ENCODE assay signal across 8 mouse cellular contexts in the genomic region with DNA sequence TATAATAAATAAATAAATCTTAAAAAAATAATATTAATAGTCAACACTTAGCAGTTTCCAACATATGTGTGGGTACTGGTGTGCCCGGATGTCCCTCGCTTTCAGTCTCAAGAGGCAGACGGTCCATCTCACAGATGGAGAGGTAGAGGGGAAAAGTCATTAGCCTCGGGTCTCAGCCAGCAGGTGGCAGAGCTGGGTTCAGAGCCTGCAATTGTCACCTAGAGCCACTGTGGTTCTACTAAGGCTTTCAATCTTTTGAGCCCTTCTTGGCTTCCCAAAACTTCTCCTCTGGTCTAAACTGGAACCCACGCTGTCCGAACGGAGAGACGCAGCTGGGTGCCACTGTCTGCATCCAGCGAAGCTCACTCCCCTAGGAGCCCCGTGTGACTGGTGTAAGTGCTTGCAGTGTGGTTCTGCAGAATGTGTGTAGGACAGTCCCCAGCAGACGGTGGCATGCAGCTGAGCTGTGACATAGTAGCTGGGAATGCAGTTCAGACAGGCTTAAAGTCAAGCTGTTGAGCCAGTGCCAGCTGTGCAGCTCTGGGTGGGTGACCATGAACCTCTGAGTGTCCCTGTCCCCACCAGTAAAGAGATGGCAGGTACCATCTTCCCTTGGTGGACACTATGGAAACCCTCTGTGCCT. TPM values are rescaled to one million over a fixed set of nuclear protein-coding genes. Genes with fewer than 3 reads are reported as not detected.
A peak's percentile ranks its signal among the peaks of the same experiment; 100 is the strongest.
DNase-seq lines count a peak whose midpoint lies in the region; ATAC-seq and TF ChIP-seq lines count a peak whose summit lies in the region.

No protein-coding gene starts in this region.

- ATAC-seq in intestine, postnatal 0 days: no peak
- no peak for ATAC-seq in intestine, embryonic 15.5 days
- ATAC-seq in heart, postnatal 0 days (ENCODE audit: insufficient read depth, low read depth): peak; percentile 62
- peak; percentile 39; the same call in 1 of the 2 replicates for ATAC-seq in midbrain, embryonic 12.5 days (ENCODE audit: low FRiP score, low read depth)

- H3K27me3 ChIP-seq in intestine, postnatal 0 days (replicated peaks; ENCODE audit: control insufficient read depth, insufficient read depth, low read length): no peaks in the 10 kb centered on the region
- no peaks in the 10 kb centered on the region for H3K27me3 ChIP-seq in intestine, embryonic 15.5 days (replicated peaks)
- H3K27me3 ChIP-seq in heart, postnatal 0 days (ENCODE audit: control insufficient read depth, insufficient read depth, low read length): no peaks in the 10 kb centered on the region
- peaks cover 8% of the 10 kb centered on the region; the same call in 1 of the 2 replicates for H3K27me3 ChIP-seq in midbrain, embryonic 12.5 days

- peak; percentile 24 for DNase-seq in 416B (ENCODE audit: low read depth)
- DNase-seq in brain, adult 2 months (ENCODE audit: low read depth, low spot score): peak; percentile 68
- DNase-seq in heart, postnatal 0 days (ENCODE audit: low spot score): peak; percentile 49
- DNase-seq in c-Kit-positive CD71-positive TER-119-positive erythroid progenitor cells, embryonic 14.5 days (ENCODE audit: low spot score): no peak
- DNase-seq in urinary bladder, adult 18-20 months (ENCODE audit: low spot score in 2 of 2): no peak

- peak; percentile 58 for TF ChIP-seq CTCF in intestine, postnatal 0 days (IDR thresholded peaks at IDR 0.05; ENCODE audit: low read depth)
- TF ChIP-seq CTCF in heart, postnatal 0 days (IDR thresholded peaks at IDR 0.05; ENCODE audit: low read depth): peak; percentile 44

- H3K36me3 ChIP-seq in intestine, postnatal 0 days (ENCODE audit: control insufficient read depth, insufficient read depth): no peaks in the 10 kb centered on the region
- H3K36me3 ChIP-seq in intestine, embryonic 15.5 days: no peaks in the 10 kb centered on the region
- no peaks in the 10 kb centered on the region for H3K36me3 ChIP-seq in heart, postnatal 0 days (replicated peaks; ENCODE audit: control insufficient read depth, insufficient read depth, low read length)
- no peaks in the 10 kb centered on the region for H3K36me3 ChIP-seq in midbrain, embryonic 12.5 days

- WGBS in intestine, postnatal 0 days: 54% methylated on average over 11 of the region's 11 CpGs
- WGBS in intestine, embryonic 15.5 days: 65% methylated on average over 11 of the region's 11 CpGs
- 46% methylated on average over 11 of the region's 11 CpGs for WGBS in heart, postnatal 0 days
- WGBS in midbrain, embryonic 12.5 days: 67% methylated on average over 11 of the region's 11 CpGs

- no peak overlapping the region for H3K4me3 ChIP-seq in intestine, postnatal 0 days (ENCODE audit: low read depth, low read length)
- H3K4me3 ChIP-seq in intestine, embryonic 15.5 days (replicated peaks): no peak overlapping the region
- H3K4me3 ChIP-seq in heart, postnatal 0 days (ENCODE audit: low read depth, low read length): no peak overlapping the region
- no peak overlapping the region for H3K4me3 ChIP-seq in midbrain, embryonic 12.5 days

- H3K27ac ChIP-seq in intestine, postnatal 0 days (ENCODE audit: low read depth, low read length): no peak overlapping the region
- H3K27ac ChIP-seq in intestine, embryonic 15.5 days: no peak overlapping the region
- H3K27ac ChIP-seq in heart, postnatal 0 days (ENCODE audit: low read depth): peak overlapping the region; percentile 89
- 0 out of 2 replicates have a peak overlapping the region, but pooled peaks have one; percentile 43 for H3K27ac ChIP-seq in midbrain, embryonic 12.5 days (replicated peaks)

- H3K4me1 ChIP-seq in intestine, postnatal 0 days (replicated peaks; ENCODE audit: control insufficient read depth, insufficient read depth, low read length): no peaks in the 10 kb centered on the region
- no peaks in the 10 kb centered on the region for H3K4me1 ChIP-seq in intestine, embryonic 15.5 days (replicated peaks)
- H3K4me1 ChIP-seq in heart, postnatal 0 days (ENCODE audit: control insufficient read depth, insufficient read depth): peaks cover 22% of the 10 kb centered on the region
- peaks cover 17% of the 10 kb centered on the region for H3K4me1 ChIP-seq in midbrain, embryonic 12.5 days

- H3K9me3 ChIP-seq in intestine, postnatal 0 days (ENCODE audit: control insufficient read depth): no peaks in the 10 kb centered on the region
- H3K9me3 ChIP-seq in intestine, embryonic 15.5 days: no peaks in the 10 kb centered on the region
- no peaks in the 10 kb centered on the region for H3K9me3 ChIP-seq in heart, postnatal 0 days (replicated peaks; ENCODE audit: control insufficient read depth, low read length)
- no peaks in the 10 kb centered on the region for H3K9me3 ChIP-seq in midbrain, embryonic 12.5 days

- no peak overlapping the region for H3K4me2 ChIP-seq in intestine, postnatal 0 days (replicated peaks; ENCODE audit: low read depth)
- no peak overlapping the region for H3K4me2 ChIP-seq in intestine, embryonic 15.5 days (replicated peaks)
- no peak overlapping the region for H3K4me2 ChIP-seq in heart, postnatal 0 days (ENCODE audit: low read depth, low read length)
- no peak overlapping the region for H3K4me2 ChIP-seq in midbrain, embryonic 12.5 days (replicated peaks)

- TF ChIP-seq EP300 in heart, postnatal 0 days (IDR thresholded peaks at IDR 0.05; ENCODE audit: low read depth): no peak

- no peak overlapping the region for H3K9ac ChIP-seq in intestine, postnatal 0 days (ENCODE audit: low read depth, low read length)
- H3K9ac ChIP-seq in intestine, embryonic 15.5 days: no peak overlapping the region
- H3K9ac ChIP-seq in heart, postnatal 0 days (replicated peaks; ENCODE audit: low read depth, low read length): no peak overlapping the region
- H3K9ac ChIP-seq in midbrain, embryonic 12.5 days (replicated peaks): no peak overlapping the region

RNA-seq across cellular contexts. Expression of gene Dlgap4, which starts 29.2 kb away (rescaled TPM):
- 37.5 and 43.1 TPM in 2 replicates for polyA plus RNA-seq in intestine, postnatal 0 days (2015; fragmentation: Nextera tagmentation; extraction: Ambion mirVana)
- polyA plus RNA-seq in intestine, embryonic 15.5 days (2015; fragmentation: Nextera tagmentation; extraction: Ambion mirVana): 54.3 and 54.6 TPM in 2 replicates
- 58.5 and 68.6 TPM in 2 replicates for total RNA-seq in heart, postnatal 0 days (2014; rRNA removed; ENCODE audit: low replicate concordance)
- polyA plus RNA-seq in heart, postnatal 0 days (2015; fragmentation: Nextera tagmentation; extraction: Ambion mirVana): 45.7 and 51.3 TPM in 2 replicates
- 190 and 195 TPM in 2 replicates for polyA plus RNA-seq in midbrain, embryonic 12.5 days (2016; fragmentation: Nextera tagmentation; extraction: Ambion mirVana)

RNA-seq across cellular contexts. Expression of gene Aar2, which starts 36.9 kb away (rescaled TPM):
- polyA plus RNA-seq in intestine, postnatal 0 days (2015; fragmentation: Nextera tagmentation; extraction: Ambion mirVana): 25.4 and 30.1 TPM in 2 replicates
- polyA plus RNA-seq in intestine, embryonic 15.5 days (2015; fragmentation: Nextera tagmentation; extraction: Ambion mirVana): 31.3 and 31.6 TPM in 2 replicates
- total RNA-seq in heart, postnatal 0 days (2014; rRNA removed; ENCODE audit: low replicate concordance): 26.7 and 36.2 TPM in 2 replicates
- polyA plus RNA-seq in heart, postnatal 0 days (2015; fragmentation: Nextera tagmentation; extraction: Ambion mirVana): 18.7 and 19.4 TPM in 2 replicates
- 41.2 and 46.0 TPM in 2 replicates for polyA plus RNA-seq in midbrain, embryonic 12.5 days (2016; fragmentation: Nextera tagmentation; extraction: Ambion mirVana)

Comparison
In these comparisons a context has a peak if more than half of its experiments do, and no peak if none do; other contexts are left out.
1. ATAC-seq: peak in heart, postnatal 0 days (single experiment) and midbrain, embryonic 12.5 days (single experiment); none in intestine, postnatal 0 days (single experiment) and intestine, embryonic 15.5 days (single experiment).
2. H3K27ac ChIP-seq: peak in heart, postnatal 0 days (single experiment) and midbrain, embryonic 12.5 days (single experiment); none in intestine, postnatal 0 days (single experiment) and intestine, embryonic 15.5 days (single experiment).
3. DNase-seq: peak in 416B (single experiment), brain, adult 2 months (single experiment) and heart, postnatal 0 days (single experiment); none in c-Kit-positive CD71-positive TER-119-positive erythroid progenitor cells, embryonic 14.5 days (single experiment) and urinary bladder, adult 18-20 months (0 of 2).